Mouse (Mus musculus) bone marrow macrophage, adult 2 months (primary cell): Measurements from ENCODE around the gene 4930519G04Rik. TPM values are rescaled to one million over a fixed set of nuclear protein-coding genes. Genes with fewer than 3 reads are reported as not detected.
"Not testable (repeated sequence)": the region's sequence is repeated elsewhere in the genome, so short reads cannot be mapped to it uniquely, and the experiment has no call there.

ENCODE experiments used
- H3K27ac ChIP-seq: 2 replicates; pipeline ENCODE4 v1.5.1; 2012; ENCODE audit warnings: low read depth, low read length; ENCODE audit not compliant: insufficient read depth
- H3K4me1 ChIP-seq: 2 replicates; pipeline ENCODE4 v1.6.1; 2012; ENCODE audit warnings: low read length; ENCODE audit not compliant: control insufficient read depth, insufficient read depth
- H3K4me3 ChIP-seq: 2 replicates; pipeline ENCODE4 v1.5.1; 2012; ENCODE audit warnings: mild to moderate bottlenecking, low read length, moderate library complexity; ENCODE audit not compliant: insufficient read depth
- CTCF ChIP-seq: IDR thresholded peaks from 2 replicates; pipeline ENCODE4 v1.5.1; 2012; ENCODE audit warnings: low read depth, mild to moderate bottlenecking, low read length, moderate library complexity
- POLR2A ChIP-seq: IDR thresholded peaks from 2 replicates; pipeline ENCODE4 v1.6.1; 2012; ENCODE audit warnings: mild to moderate bottlenecking, low read depth, low read length, borderline replicate concordance
- polyA plus RNA-seq: library from polyadenylated mRNA; stranded (reverse); fragments of >200 nt; gene quantifications from 2 replicates; pipeline ENCODE4 v1.2.4, GENCODE M21; 2012; ENCODE audit not compliant: missing spikeins, insufficient read depth, insufficient read length

The 4930519G04Rik gene
- polyA plus RNA-seq, 1 experiment = not detected

DNA sequence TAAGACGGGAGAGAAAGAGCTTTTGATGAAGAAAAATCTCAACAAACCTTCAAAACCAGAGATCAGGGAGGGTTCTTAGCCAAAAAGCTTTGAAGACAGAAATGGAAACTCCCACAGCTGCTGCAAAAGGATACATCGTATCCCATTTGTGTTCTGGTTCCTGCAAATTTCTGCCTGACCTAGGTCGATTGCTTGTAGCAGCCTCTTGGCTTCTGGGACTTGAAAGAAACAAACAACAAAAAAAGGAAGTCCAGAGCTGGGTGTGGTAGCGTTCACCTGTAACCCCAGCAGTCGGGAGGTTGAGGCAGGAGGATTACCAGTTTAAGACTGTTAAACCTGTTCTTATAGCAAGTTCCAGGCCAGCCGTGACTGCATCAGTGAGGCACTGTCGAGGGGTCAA is 45.4 kb downstream of the 4930519G04Rik start:
- H3K4me1 ChIP-seq = no peaks in the 10 kb centered on the region
- H3K27ac ChIP-seq = no peak overlapping the region
- no peak overlapping the region for H3K4me3 ChIP-seq
- TF ChIP-seq CTCF (no peak), POLR2A (no peak)

DNA sequence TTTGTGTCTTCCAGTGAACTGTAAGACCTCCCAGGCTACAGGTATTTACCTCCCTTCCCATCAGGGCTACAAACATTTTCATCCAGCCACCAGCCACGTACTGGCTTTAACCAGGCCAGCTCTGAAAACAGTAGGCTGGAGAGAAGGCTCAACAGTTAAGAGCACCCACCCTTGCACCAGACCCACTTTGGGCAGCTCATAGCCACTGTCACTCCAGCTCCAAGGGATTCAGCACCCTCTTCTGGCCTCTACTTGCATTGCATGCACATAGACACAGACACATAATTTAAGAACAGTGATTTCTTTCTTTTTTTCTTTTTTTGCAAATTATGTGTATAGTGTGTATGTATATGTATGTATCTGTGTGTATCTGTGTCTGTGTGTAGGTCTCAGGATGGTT is 48.9 kb downstream of the 4930519G04Rik start:
- no peak overlapping the region for H3K27ac ChIP-seq
- H3K4me3 ChIP-seq = no peak overlapping the region
- TF ChIP-seq CTCF = peak; percentile 60
- no peak for TF ChIP-seq POLR2A
- no peaks in the 10 kb centered on the region for H3K4me1 ChIP-seq

- no peak overlapping the region for H3K4me3 ChIP-seq
- TF ChIP-seq CTCF (no peak), POLR2A (no peak)
- no peak overlapping the region for H3K27ac ChIP-seq
- H3K4me1 ChIP-seq = peaks cover 4% of the 10 kb centered on the region
Measured at GRCm38 (mm10) chr5:114908598-114909305, 55.3 kb downstream of the 4930519G04Rik start.

GRCm38 (mm10) chr5:114913686-114914085 is 60.2 kb downstream of the 4930519G04Rik start:
- Histone ChIP-seq H3K4me1 (peaks cover 23% of the 10 kb centered on the region), H3K4me3 (no peak overlapping the region), H3K27ac (no peak overlapping the region)
- no peak for TF ChIP-seq POLR2A
- TF ChIP-seq CTCF = no peak

DNA sequence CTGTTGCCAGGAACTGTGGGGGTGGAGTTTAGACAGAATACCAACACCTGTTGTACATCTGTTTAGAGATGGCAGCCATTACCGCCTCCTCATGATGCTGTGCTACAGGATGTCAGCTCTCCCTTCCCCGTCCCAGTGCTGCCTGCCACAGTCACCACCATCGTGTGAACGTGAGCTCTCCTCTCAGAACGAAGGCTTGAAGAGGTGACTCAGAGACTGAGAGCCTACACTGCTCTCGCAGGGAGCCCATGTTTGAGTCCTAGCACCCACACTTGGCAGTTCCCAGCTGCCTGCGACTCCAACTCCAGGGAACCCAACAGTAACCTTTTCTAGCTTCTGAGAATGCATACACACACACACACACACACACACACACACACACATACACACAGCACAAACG is 61.4 kb downstream of the 4930519G04Rik start:
- Histone ChIP-seq H3K27ac (no peak overlapping the region), H3K4me1 (peaks cover 23% of the 10 kb centered on the region), H3K4me3 (no peak overlapping the region)
- no peak for TF ChIP-seq POLR2A
- no peak for TF ChIP-seq CTCF

GRCm38 (mm10) chr5:114915854-114916253 is 62.4 kb downstream of the 4930519G04Rik start:
- Histone ChIP-seq H3K27ac (no peak overlapping the region), H3K4me1 (peaks cover 25% of the 10 kb centered on the region), H3K4me3 (no peak overlapping the region)
- TF ChIP-seq POLR2A (no peak), CTCF (no peak)

DNA sequence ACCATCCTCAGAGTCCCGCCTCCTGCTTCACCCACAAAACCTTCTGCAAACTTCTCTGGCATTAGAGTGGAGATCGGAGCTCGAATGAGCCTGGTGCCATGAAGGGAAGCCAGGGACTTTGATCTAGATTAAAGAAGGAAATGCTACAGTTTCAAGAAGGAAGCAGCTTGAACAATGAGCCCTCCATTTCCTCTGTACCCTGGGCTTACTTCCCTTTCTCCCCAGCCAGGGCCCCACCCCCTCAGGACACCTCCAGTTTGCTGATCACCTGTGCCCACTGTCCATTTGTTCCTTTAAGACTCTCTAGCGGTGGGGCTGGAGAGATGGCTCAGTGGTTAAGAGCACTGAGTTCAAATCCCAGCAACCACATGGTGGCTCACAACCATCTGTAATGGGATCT is 63.3 kb downstream of the 4930519G04Rik start:
- TF ChIP-seq POLR2A (no peak), CTCF (no peak)
- peak overlapping the region; percentile 2; the same call in 1 of the 2 replicates for H3K4me3 ChIP-seq
- H3K4me1 ChIP-seq = peaks cover 28% of the 10 kb centered on the region
- peak overlapping the region; percentile 73 for H3K27ac ChIP-seq

DNA sequence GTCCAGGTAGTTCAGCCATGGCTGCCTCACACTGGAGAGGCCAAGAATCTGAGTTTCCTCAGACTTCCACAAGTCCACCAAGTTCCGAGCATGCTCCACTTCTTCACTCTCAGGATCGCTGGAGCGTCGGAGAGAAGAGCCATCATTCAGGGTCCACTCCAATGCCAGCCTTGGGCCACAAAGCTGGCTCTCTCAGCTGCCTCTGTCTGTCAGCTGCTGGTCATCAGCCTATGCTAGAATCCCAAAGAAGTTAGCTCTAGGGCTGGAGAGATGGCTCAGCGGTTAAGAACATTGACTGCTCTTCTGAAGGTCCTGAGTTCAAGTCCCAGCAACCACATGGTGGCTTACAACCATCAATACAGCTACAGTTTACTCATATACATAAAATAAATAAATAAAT is 63.9 kb downstream of the 4930519G04Rik start:
- not testable (repeated sequence) for H3K4me3 ChIP-seq, H3K27ac ChIP-seq
- H3K4me1 ChIP-seq = peaks cover 32% of the 10 kb centered on the region

DNA sequence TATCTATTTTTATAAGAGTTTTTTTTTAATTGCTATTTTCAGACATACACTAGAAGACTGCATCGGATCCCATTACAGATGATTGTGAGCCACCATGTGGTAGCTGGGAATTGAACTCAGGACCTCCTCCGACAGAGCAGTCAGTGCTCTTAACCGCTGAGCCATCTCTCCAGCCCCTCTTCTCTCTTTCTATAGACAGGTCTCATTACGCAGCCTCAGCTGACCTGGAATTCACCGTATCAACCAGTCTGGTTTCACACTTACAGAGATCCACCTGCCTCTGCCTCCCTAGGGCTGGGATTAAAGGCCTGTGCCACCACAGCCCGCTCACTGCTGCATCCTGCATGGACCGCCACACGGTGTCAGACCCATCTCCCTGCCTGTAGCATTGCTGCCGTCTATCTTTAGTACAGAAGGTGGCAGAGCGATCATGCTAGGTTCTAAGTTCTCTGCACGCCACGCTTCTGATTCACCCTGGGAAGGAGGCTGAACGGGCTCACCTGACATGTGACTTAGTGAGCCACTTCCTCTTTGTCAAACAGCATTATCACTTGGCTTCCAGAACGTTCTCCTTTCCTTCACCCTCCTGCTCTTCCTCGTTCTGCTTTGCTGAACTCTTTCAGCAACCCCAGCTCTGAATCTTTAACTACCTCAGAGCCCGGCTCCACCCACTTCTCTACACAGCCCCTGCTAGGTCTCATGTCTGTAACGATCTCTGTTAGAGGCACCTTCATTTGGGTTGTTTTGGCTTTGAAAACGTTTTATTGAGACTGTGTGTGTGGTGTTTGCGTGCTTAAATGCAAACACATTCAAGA is 68.3 kb downstream of the 4930519G04Rik start:
- no peak overlapping the region for H3K4me3 ChIP-seq
- peaks cover 22% of the 10 kb centered on the region for H3K4me1 ChIP-seq
- TF ChIP-seq POLR2A (no peak), CTCF (no peak)
- peak overlapping the region; percentile 43 for H3K27ac ChIP-seq

DNA sequence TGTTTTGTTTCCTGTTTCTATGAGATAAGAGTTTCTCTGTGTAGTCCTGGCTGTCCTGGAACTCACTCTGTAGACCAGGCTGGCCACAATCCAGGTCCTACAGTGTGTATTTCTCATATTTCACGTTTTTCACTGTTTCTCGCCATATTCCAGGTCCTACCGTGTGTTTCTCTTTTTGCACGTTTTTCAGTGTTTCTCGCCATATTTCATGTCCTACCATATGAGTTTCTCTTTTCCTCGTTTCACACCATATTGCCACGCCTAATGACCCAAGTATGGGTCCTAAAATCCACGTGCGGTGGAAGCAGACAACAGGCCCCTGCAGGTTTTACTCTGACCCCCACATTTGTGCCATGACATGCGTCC is 68.9 kb downstream of the 4930519G04Rik start:
- peaks cover 17% of the 10 kb centered on the region for H3K4me1 ChIP-seq
- H3K4me3 ChIP-seq = no peak overlapping the region
- TF ChIP-seq POLR2A = no peak
- TF ChIP-seq CTCF = no peak
- peak overlapping the region; percentile 43 for H3K27ac ChIP-seq
